Mouse (Mus musculus): ENCODE results near the gene Eed.

The Eed gene

GRCm38 (mm10) chr7:89908899-89909621, 71.7 kb downstream of the Eed start:
- no peak for DNase-seq (ENCODE audit: low spot score)

DNA sequence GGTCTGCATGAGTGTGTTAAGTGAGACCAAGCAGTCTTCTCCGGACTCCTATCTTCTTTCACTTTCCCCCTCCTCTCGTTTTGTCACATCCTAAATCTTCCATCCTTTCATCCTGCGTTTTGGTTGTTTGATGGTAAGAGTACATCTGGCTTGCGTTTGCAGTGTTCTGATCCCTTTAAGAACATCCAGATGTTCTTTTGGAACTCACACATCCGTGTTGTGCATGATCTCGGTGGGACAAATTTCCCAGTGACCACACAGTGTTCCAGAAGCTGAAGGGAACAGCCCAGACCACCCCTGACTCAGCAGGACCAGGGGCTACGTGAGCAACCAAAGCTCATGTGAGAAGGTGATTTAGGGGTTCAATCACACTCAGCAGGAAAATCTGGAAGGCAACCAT, 72.4 kb downstream of the Eed start:
- peak; percentile 42 for DNase-seq (ENCODE audit: low spot score)

DNA sequence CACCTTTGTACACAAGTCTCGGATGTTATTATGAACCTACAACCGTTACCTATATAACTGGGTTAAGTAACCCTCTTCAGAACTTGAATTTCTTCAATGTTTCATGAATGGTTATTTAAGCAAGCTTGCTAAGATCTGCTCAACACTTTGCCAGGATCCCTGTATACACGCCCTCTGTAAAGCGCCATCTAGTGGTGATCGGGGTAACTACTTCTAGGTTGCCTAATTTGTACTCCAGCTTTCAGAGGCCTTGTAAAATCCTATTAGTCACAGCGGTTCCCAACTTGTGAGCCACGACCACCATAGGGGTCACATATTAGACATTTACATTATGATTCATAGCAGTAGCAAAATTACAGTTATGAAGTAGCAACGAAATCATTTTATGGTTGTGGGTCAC, 72.8 kb downstream of the Eed start:
- peak; percentile 84 for DNase-seq (ENCODE audit: low spot score)
